Mouse (Mus musculus) ES-Bruce4 (cell line): ENCODE results near the gene Gm17409. TPM values are rescaled to one million over a fixed set of nuclear protein-coding genes. Genes with fewer than 3 reads are reported as not detected.

ENCODE experiments used
- H3K27ac ChIP-seq: 2 replicates; pipeline ENCODE4 v1.5.1; 2012; ENCODE audit warnings: low read length, inconsistent platforms; ENCODE audit not compliant: insufficient read depth
- H3K27me3 ChIP-seq: 2 replicates; pipeline ENCODE4 v1.6.1; 2012; ENCODE audit warnings: mild to moderate bottlenecking, low read length, inconsistent platforms; ENCODE audit not compliant: control insufficient read depth, poor library complexity, insufficient read depth, severe bottlenecking
- H3K36me3 ChIP-seq: 2 replicates; pipeline ENCODE4 v1.6.1; 2012; ENCODE audit warnings: inconsistent platforms, mild to moderate bottlenecking, low read length, moderate library complexity; ENCODE audit not compliant: control insufficient read depth, poor library complexity, insufficient read depth, severe bottlenecking
- H3K4me1 ChIP-seq: one replicate; pipeline ENCODE4 v1.8.1; 2011; ENCODE audit warnings: low read length; ENCODE audit not compliant: control insufficient read depth, insufficient read depth
- H3K4me3 ChIP-seq: 2 replicates; pipeline ENCODE4 v1.5.1; 2011; ENCODE audit warnings: low read depth, mild to moderate bottlenecking, low read length
- H3K9ac ChIP-seq: 2 replicates; pipeline ENCODE4 v1.6.1; 2012; ENCODE audit warnings: low read depth, mild to moderate bottlenecking, inconsistent platforms; ENCODE audit not compliant: poor library complexity, severe bottlenecking
- H3K9me3 ChIP-seq: replicated peaks from 2 replicates; pipeline ENCODE4 v1.6.1; 2012; ENCODE audit warnings: mild to moderate bottlenecking, low read length, inconsistent platforms; ENCODE audit not compliant: control insufficient read depth, poor library complexity, insufficient read depth, severe bottlenecking
- CTCF ChIP-seq: IDR thresholded peaks from one replicate; pipeline ENCODE4 v1.8.1; 2011; ENCODE audit warnings: low read depth, low read length
- EP300 ChIP-seq: IDR thresholded peaks from 2 replicates; pipeline ENCODE4 v1.6.1; 2011; ENCODE audit warnings: low read depth, low read length; ENCODE audit not compliant: insufficient read depth
- POLR2A ChIP-seq: IDR thresholded peaks from one replicate; pipeline ENCODE4 v1.8.1; 2011; ENCODE audit warnings: low read length; ENCODE audit not compliant: insufficient read depth
- polyA plus RNA-seq: library from polyadenylated mRNA; stranded (reverse); fragments of >200 nt; gene quantifications from 2 replicates; pipeline ENCODE4 v1.2.4, GENCODE M21; 2011; ENCODE audit warnings: low read depth; ENCODE audit not compliant: missing spikeins, insufficient read depth, insufficient read length

The Gm17409 gene
- polyA plus RNA-seq, 1 experiment: not detected

GRCm38 (mm10) chr2:58486441-58487278 lies 16.7 kb downstream of the Gm17409 start:
- no peak for TF ChIP-seq POLR2A
- TF ChIP-seq CTCF: no peak
- TF ChIP-seq EP300: no peak
- H3K4me1 ChIP-seq: no peaks in the 10 kb centered on the region
- H3K9ac ChIP-seq: no peak overlapping the region
- H3K27ac ChIP-seq: no peak overlapping the region
- no peaks in the 10 kb centered on the region for H3K27me3 ChIP-seq
- no peaks in the 10 kb centered on the region for H3K9me3 ChIP-seq
- H3K36me3 ChIP-seq: no peaks in the 10 kb centered on the region
- no peak overlapping the region for H3K4me3 ChIP-seq

- Histone ChIP-seq H3K9me3 (no peaks in the 10 kb centered on the region), H3K27me3 (no peaks in the 10 kb centered on the region), H3K27ac (no peak overlapping the region), H3K36me3 (no peaks in the 10 kb centered on the region), H3K4me1 (no peaks in the 10 kb centered on the region), H3K9ac (no peak overlapping the region), H3K4me3 (no peak overlapping the region)
- TF ChIP-seq POLR2A (no peak), CTCF (no peak), EP300 (no peak)
Measured at GRCm38 (mm10) chr2:58487279-58487560, 17.3 kb downstream of the Gm17409 start.

- Histone ChIP-seq H3K36me3 (no peaks in the 10 kb centered on the region), H3K4me1 (no peaks in the 10 kb centered on the region), H3K9ac (no peak overlapping the region), H3K9me3 (no peaks in the 10 kb centered on the region), H3K27me3 (no peaks in the 10 kb centered on the region), H3K4me3 (no peak overlapping the region), H3K27ac (no peak overlapping the region)
- TF ChIP-seq EP300 (no peak), CTCF (no peak), POLR2A (no peak)
Measured at GRCm38 (mm10) chr2:58488404-58488803, 18.5 kb downstream of the Gm17409 start.

GRCm38 (mm10) chr2:58489275-58489674 lies 19.4 kb downstream of the Gm17409 start:
- no peaks in the 10 kb centered on the region for H3K36me3 ChIP-seq
- no peaks in the 10 kb centered on the region for H3K27me3 ChIP-seq
- TF ChIP-seq EP300 (no peak), CTCF (no peak), POLR2A (no peak)
- H3K9me3 ChIP-seq: no peaks in the 10 kb centered on the region
- no peak overlapping the region for H3K4me3 ChIP-seq
- no peak overlapping the region for H3K27ac ChIP-seq
- H3K4me1 ChIP-seq: no peaks in the 10 kb centered on the region
- H3K9ac ChIP-seq: no peak overlapping the region

GRCm38 (mm10) chr2:58493685-58494635 lies 24.0 kb downstream of the Gm17409 start:
- no peaks in the 10 kb centered on the region for H3K27me3 ChIP-seq
- H3K9ac ChIP-seq: no peak overlapping the region
- no peak for TF ChIP-seq EP300
- TF ChIP-seq POLR2A: no peak
- TF ChIP-seq CTCF: no peak
- H3K27ac ChIP-seq: no peak overlapping the region
- H3K9me3 ChIP-seq: no peaks in the 10 kb centered on the region
- H3K4me3 ChIP-seq: no peak overlapping the region
- no peaks in the 10 kb centered on the region for H3K4me1 ChIP-seq
- no peaks in the 10 kb centered on the region for H3K36me3 ChIP-seq

- Histone ChIP-seq H3K4me3 (no peak overlapping the region), H3K27me3 (no peaks in the 10 kb centered on the region), H3K4me1 (no peaks in the 10 kb centered on the region), H3K9me3 (no peaks in the 10 kb centered on the region), H3K27ac (no peak overlapping the region), H3K36me3 (no peaks in the 10 kb centered on the region), H3K9ac (no peak overlapping the region)
- TF ChIP-seq CTCF (no peak), POLR2A (no peak), EP300 (no peak)
Measured at GRCm38 (mm10) chr2:58495271-58495670, 25.4 kb downstream of the Gm17409 start.
